Mouse (Mus musculus): Measurements from ENCODE around the gene Pappa.
A peak's percentile ranks its signal among the peaks of the same experiment; 100 is the strongest.

Pappa gene

GRCm38 (mm10) chr4:65123741-65124224 is at the start of gene Pappa:
Pappa (plus strand) TSS chr4:65124174.
- DNase-seq = peak; percentile 48

- no peak for DNase-seq
These were observed 45.9 kb upstream of the Pappa start for GRCm38 (mm10) chr4:65077906-65078615.

- no peak for DNase-seq
These were observed 37.1 kb upstream of the Pappa start for GRCm38 (mm10) chr4:65086864-65087263.

- DNase-seq = no peak
These were observed 36.4 kb upstream of the Pappa start for GRCm38 (mm10) chr4:65087592-65087991.

GRCm38 (mm10) chr4:65092191-65092590 is 31.8 kb upstream of the Pappa start:
- peak; percentile 53 for DNase-seq

- DNase-seq = peak; percentile 3
These were observed 3.6 kb upstream of the Pappa start for GRCm38 (mm10) chr4:65120329-65120728.

GRCm38 (mm10) chr4:65122841-65123240 is 1.1 kb upstream of the Pappa start:
- peak; percentile 68 for DNase-seq

- DNase-seq = peak; percentile 70
These were observed 586 bp downstream of the Pappa start for GRCm38 (mm10) chr4:65124369-65125151.

- DNase-seq = peak; percentile 75
These were observed 1.7 kb downstream of the Pappa start for GRCm38 (mm10) chr4:65125341-65126332.

GRCm38 (mm10) chr4:65126451-65127290 is 2.7 kb downstream of the Pappa start:
- DNase-seq = peak; percentile 68

- peak; percentile 40 for DNase-seq
These were observed 3.3 kb downstream of the Pappa start for GRCm38 (mm10) chr4:65127291-65127590.

- peak; percentile 14 for DNase-seq
These were observed 8.7 kb downstream of the Pappa start for GRCm38 (mm10) chr4:65132657-65133056.

- DNase-seq = no peak
These were observed 10.4 kb downstream of the Pappa start for GRCm38 (mm10) chr4:65134358-65134757.

GRCm38 (mm10) chr4:65135109-65135508 is 11.1 kb downstream of the Pappa start:
- no peak for DNase-seq

- DNase-seq = no peak
These were observed 12.6 kb downstream of the Pappa start for GRCm38 (mm10) chr4:65136541-65136940.

GRCm38 (mm10) chr4:65146936-65147335 is 23.0 kb downstream of the Pappa start:
- no peak for DNase-seq

- no peak for DNase-seq
These were observed 29.6 kb downstream of the Pappa start for GRCm38 (mm10) chr4:65153601-65154000.

GRCm38 (mm10) chr4:65156231-65156630 is 32.3 kb downstream of the Pappa start:
- DNase-seq = no peak

GRCm38 (mm10) chr4:65158651-65159050 is 34.7 kb downstream of the Pappa start:
- no peak for DNase-seq

- peak; percentile 3 for DNase-seq
These were observed 35.5 kb downstream of the Pappa start for GRCm38 (mm10) chr4:65159481-65159880.

- no peak for DNase-seq
These were observed 39.7 kb downstream of the Pappa start for GRCm38 (mm10) chr4:65163698-65164097.

- DNase-seq = no peak
These were observed 42.4 kb downstream of the Pappa start for GRCm38 (mm10) chr4:65166288-65166835.
